Mouse (Mus musculus) bone marrow, adult 2 months (tissue): ENCODE data around the gene Nmur1.

ENCODE experiments used
- CTCF ChIP-seq: fragments of 200-500 bp; IDR thresholded peaks from 2 replicates; pipeline ENCODE4 v1.5.1; 2011; ENCODE audit warnings: low read length, control low read depth; ENCODE audit not compliant: control insufficient read depth, insufficient read depth
- POLR2A ChIP-seq: fragments of 200-500 bp; IDR thresholded peaks from 2 replicates; pipeline ENCODE4 v1.6.1; 2011; ENCODE audit warnings: low read depth, mild to moderate bottlenecking, control low read depth, low read length, borderline replicate concordance; ENCODE audit not compliant: control insufficient read depth

GRCm38 (mm10) chr1:86456892-86457581, 31.0 kb upstream of the Nmur1 start:
- TF ChIP-seq POLR2A (no peak), CTCF (no peak)
